Mouse (Mus musculus) midbrain, embryonic 10.5 days (tissue): ENCODE results near the gene Gstz1. TPM values are rescaled to one million over a fixed set of nuclear protein-coding genes. Genes with fewer than 3 reads are reported as not detected.

Source experiments
- polyA plus RNA-seq: library from polyadenylated mRNA; unstranded; fragments of >200 nt; fragmentation: Nextera tagmentation; extraction: Ambion mirVana; gene quantifications from 2 replicates; pipeline ENCODE4 v1.2.1, GENCODE M21; 2016

The Gstz1 gene
- polyA plus RNA-seq, 1 experiment from 2014 or later, result 33.0 TPM

Other genes with a start within 250 kb of the Gstz1 start
- gene Cipc, start 200.1 kb upstream of the Gstz1 start, polyA plus RNA-seq, result 33.2 and 35.5 TPM in 2 replicates
- gene Zdhhc22, start 156.7 kb upstream of the Gstz1 start, polyA plus RNA-seq, result 0.15 and 0.24 TPM in 2 replicates
- gene Tmem63c, start 125.8 kb upstream of the Gstz1 start, polyA plus RNA-seq, result 0.14 and 0.75 TPM in 2 replicates
- gene Ngb, start 44.6 kb upstream of the Gstz1 start, polyA plus RNA-seq, result 0.32 and 0.62 TPM in 2 replicates
- 16.5 and 17.7 TPM in 2 replicates for gene Pomt2, start 803 bp downstream of the Gstz1 start, polyA plus RNA-seq
- gene Samd15, start 52.6 kb downstream of the Gstz1 start, polyA plus RNA-seq, result 0.66 and 1.4 TPM in 2 replicates
- 2.7 and 3.7 TPM in 2 replicates for gene Tmed8, start 53.3 kb downstream of the Gstz1 start, polyA plus RNA-seq
- gene Noxred1, start 91.6 kb downstream of the Gstz1 start, polyA plus RNA-seq, result 0.82 and 0.83 TPM in 2 replicates
- 54.8 and 59.6 TPM in 2 replicates for gene Vipas39, start 119.1 kb downstream of the Gstz1 start, polyA plus RNA-seq
- 243 and 272 TPM in 2 replicates for gene Ahsa1, start 119.3 kb downstream of the Gstz1 start, polyA plus RNA-seq
- 0.99 and 1.4 TPM in 2 replicates for gene Ism2, start 152.5 kb downstream of the Gstz1 start, polyA plus RNA-seq
- 50.9 and 57.6 TPM in 2 replicates for gene Sptlc2, start 241.2 kb downstream of the Gstz1 start, polyA plus RNA-seq